Mouse (Mus musculus): ENCODE measurements at regions not wholly inside any gene's neighbourhood (a gene's known extent, or its start where the extent isn't known, plus 50 kb on each side); places are given as distances from the start of the nearest gene placed in this dataset.

DNA sequence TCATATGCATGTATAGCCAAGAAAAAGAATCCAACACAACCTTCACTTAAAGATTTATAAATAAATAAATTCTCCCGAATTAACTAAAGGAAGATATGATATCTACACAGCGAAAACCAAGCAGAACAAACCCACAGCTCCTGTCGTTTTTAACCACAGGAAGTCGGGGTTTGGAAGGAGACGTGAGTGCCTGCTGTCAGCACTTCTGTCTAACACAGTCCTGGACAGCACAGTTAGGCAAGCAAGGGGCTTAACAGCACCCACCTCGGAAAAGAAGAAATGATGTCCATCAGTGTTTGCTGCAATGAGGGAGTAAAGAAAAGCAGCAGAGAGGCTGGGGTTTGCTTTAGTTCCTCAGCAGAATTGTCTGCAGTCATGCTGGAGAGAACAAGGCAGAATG lies 162.7 kb downstream of the Irs2 start:
- no peak for TF ChIP-seq POLR2A (IDR thresholded peaks at IDR 0.05; ENCODE audit: insufficient read depth, low read length)
- TF ChIP-seq CTCF (IDR thresholded peaks at IDR 0.05; ENCODE audit: low read depth, low read length), result no peak
- TF ChIP-seq EP300 (IDR thresholded peaks at IDR 0.05; ENCODE audit: insufficient read depth, low read depth, low read length), result no peak
